Mouse (Mus musculus): ENCODE measurements around the gene Atp2a1. TPM values are rescaled to one million over a fixed set of nuclear protein-coding genes. Genes with fewer than 3 reads are reported as not detected.

Atp2a1 gene
- polyA plus RNA-seq, 1 experiment from 2014 or later = 0.45 TPM

DNA sequence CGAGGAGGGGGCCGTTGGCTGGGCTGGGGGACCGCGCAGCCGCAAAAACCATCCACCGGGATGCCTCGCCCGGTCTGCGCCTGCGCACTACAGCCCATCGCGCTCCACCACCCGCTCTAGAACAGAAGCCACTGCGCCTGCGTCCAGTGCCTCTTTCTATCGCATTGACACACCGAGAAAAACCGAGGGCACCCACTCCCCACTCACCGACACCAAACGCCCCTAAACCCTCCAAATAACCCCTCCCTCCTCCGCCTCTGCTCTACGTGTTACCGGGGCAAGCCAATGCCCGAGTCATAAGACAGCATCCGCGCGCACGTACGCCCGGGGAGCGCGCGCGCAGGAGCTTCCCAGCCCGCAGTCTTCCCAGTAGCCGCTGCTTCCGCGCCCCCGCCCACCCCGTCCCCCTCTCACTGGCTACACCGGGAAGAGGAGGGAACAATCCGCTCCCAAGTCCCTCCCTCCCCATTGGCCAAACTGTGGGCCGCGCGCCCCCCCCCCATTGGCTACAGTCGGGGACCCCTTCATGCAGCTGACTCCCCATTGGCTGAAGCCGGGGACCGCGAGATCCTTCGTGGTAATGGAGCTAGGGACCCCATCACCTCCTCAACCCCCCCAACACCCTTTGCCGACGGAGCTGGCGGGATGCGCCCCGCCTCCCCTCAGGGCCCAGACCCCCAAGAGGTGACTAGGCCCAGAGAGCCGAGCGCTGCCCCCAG lies 39.3 kb upstream of the Atp2a1 start:
- Histone ChIP-seq H3K27me3 (ENCODE audit: insufficient read depth, low read length) (no peaks in the 10 kb centered on the region), H3K27ac (peak overlapping the region; percentile 100), H3K36me3 (ENCODE audit: insufficient read depth, low read length) (peaks cover 37% of the 10 kb centered on the region), H3K4me3 (replicated peaks; ENCODE audit: low read depth, low read length) (peak overlapping the region; percentile 100), H3K4me2 (ENCODE audit: low read length) (peak overlapping the region; percentile 59), H3K9ac (ENCODE audit: low read depth, low read length) (peak overlapping the region; percentile 100), H3K4me1 (replicated peaks; ENCODE audit: insufficient read depth, low read length) (peaks cover 3% of the 10 kb centered on the region; the same call in 1 of the 2 replicates), H3K9me3 (replicated peaks; ENCODE audit: low read length) (no peaks in the 10 kb centered on the region)
- ATAC-seq (replicated peaks; ENCODE audit: low FRiP score, low read depth) = peak; percentile 90
- WGBS = under 1% methylated on average over 51 of the region's 57 CpGs
- DNase-seq (ENCODE audit: low spot score) = peak; percentile 97
- no peak for TF ChIP-seq CTCF (IDR thresholded peaks at IDR 0.05; ENCODE audit: low read depth)

DNA sequence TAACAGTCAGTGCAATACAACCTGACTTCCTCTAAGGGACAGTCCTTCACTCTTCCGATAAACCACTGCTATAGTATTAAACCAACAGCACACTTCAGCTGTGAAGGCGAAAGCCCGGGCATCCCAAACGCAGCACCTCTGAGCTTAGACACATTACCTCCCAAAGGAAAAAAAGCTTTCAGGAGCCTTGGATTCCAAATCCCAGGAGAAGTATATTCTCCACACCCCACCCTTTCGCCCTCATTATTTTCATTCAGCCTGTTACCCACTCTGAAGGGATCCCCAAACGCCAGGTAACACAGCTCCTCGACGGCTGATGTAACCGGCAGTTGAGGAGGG lies 38.7 kb upstream of the Atp2a1 start:
- Histone ChIP-seq H3K4me3 (replicated peaks; ENCODE audit: low read depth, low read length) (peak overlapping the region; percentile 100), H3K27ac (peak overlapping the region; percentile 100), H3K9me3 (replicated peaks; ENCODE audit: low read length) (no peaks in the 10 kb centered on the region), H3K4me1 (replicated peaks; ENCODE audit: insufficient read depth, low read length) (peaks cover 3% of the 10 kb centered on the region; the same call in 1 of the 2 replicates), H3K27me3 (ENCODE audit: insufficient read depth, low read length) (no peaks in the 10 kb centered on the region), H3K36me3 (ENCODE audit: insufficient read depth, low read length) (peaks cover 42% of the 10 kb centered on the region), H3K4me2 (ENCODE audit: low read length) (peak overlapping the region; percentile 59), H3K9ac (ENCODE audit: low read depth, low read length) (peak overlapping the region; percentile 65)
- ATAC-seq (replicated peaks; ENCODE audit: low FRiP score, low read depth) (no peak), DNase-seq (ENCODE audit: low spot score) (no peak)
- TF ChIP-seq CTCF (IDR thresholded peaks at IDR 0.05; ENCODE audit: low read depth) = no peak
- 2% methylated on average over 9 of the region's 9 CpGs for WGBS

DNA sequence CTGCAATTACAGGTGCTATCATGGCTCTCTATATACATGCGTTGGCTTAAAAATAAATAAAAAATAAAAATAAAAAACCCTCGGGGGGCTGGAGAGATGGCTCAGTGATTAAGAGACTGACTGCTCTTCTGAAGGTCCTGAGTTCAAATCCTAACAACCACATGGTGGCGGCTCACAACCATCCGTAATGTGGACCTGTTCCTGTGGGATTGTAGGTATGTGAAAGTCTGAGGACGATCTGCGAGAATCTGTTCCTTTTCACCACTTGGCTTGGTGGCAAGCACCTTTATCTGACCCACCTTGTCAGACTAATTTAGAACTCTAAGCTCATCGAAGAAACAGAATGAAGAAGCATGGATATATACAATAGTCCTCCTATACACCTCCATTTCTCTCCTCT lies 36.5 kb upstream of the Atp2a1 start:
- no peaks in the 10 kb centered on the region for H3K9me3 ChIP-seq (replicated peaks; ENCODE audit: low read length)
- no peak overlapping the region for H3K27ac ChIP-seq
- no peak overlapping the region for H3K4me3 ChIP-seq (replicated peaks; ENCODE audit: low read depth, low read length)
- ATAC-seq (replicated peaks; ENCODE audit: low FRiP score, low read depth) = no peak
- no peak for DNase-seq (ENCODE audit: low spot score)
- H3K27me3 ChIP-seq (ENCODE audit: insufficient read depth, low read length) = no peaks in the 10 kb centered on the region
- H3K4me2 ChIP-seq (ENCODE audit: low read length) = no peak overlapping the region
- TF ChIP-seq CTCF (IDR thresholded peaks at IDR 0.05; ENCODE audit: low read depth) = no peak
- 89% methylated on average over 7 of the region's 7 CpGs for WGBS
- peaks cover 62% of the 10 kb centered on the region for H3K36me3 ChIP-seq (ENCODE audit: insufficient read depth, low read length)
- peaks cover 3% of the 10 kb centered on the region; the same call in 1 of the 2 replicates for H3K4me1 ChIP-seq (replicated peaks; ENCODE audit: insufficient read depth, low read length)
- H3K9ac ChIP-seq (ENCODE audit: low read depth, low read length) = no peak overlapping the region

DNA sequence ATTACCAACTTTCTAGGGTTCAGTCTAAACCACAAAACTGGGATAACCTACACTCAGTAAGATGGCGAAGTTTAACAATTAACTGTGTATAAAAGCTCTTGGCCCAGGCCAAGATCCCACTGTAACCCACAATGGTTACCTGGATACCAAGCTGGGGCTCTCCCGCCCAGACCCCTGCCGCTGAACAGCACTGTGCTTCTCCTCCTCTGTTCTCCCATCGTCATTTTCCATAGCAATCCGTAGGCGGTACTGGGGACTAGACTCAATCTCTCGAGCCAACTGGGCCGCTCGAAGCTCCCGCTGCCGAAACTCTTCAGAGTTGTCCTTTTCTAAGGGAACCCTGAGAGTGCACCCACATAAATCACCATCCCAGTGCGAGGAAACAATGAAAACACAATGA lies 35.1 kb upstream of the Atp2a1 start:
- H3K4me1 ChIP-seq (replicated peaks; ENCODE audit: insufficient read depth, low read length) = peaks cover 3% of the 10 kb centered on the region; the same call in 1 of the 2 replicates
- H3K27me3 ChIP-seq (ENCODE audit: insufficient read depth, low read length) = no peaks in the 10 kb centered on the region
- no peaks in the 10 kb centered on the region for H3K9me3 ChIP-seq (replicated peaks; ENCODE audit: low read length)
- H3K4me3 ChIP-seq (replicated peaks; ENCODE audit: low read depth, low read length) = no peak overlapping the region
- ATAC-seq (replicated peaks; ENCODE audit: low FRiP score, low read depth) (no peak), DNase-seq (ENCODE audit: low spot score) (no peak)
- no peak for TF ChIP-seq CTCF (IDR thresholded peaks at IDR 0.05; ENCODE audit: low read depth)
- no peak overlapping the region for H3K9ac ChIP-seq (ENCODE audit: low read depth, low read length)
- peaks cover 77% of the 10 kb centered on the region for H3K36me3 ChIP-seq (ENCODE audit: insufficient read depth, low read length)
- 87% methylated on average over 12 of the region's 12 CpGs for WGBS
- H3K27ac ChIP-seq = no peak overlapping the region
- H3K4me2 ChIP-seq (ENCODE audit: low read length) = no peak overlapping the region

DNA sequence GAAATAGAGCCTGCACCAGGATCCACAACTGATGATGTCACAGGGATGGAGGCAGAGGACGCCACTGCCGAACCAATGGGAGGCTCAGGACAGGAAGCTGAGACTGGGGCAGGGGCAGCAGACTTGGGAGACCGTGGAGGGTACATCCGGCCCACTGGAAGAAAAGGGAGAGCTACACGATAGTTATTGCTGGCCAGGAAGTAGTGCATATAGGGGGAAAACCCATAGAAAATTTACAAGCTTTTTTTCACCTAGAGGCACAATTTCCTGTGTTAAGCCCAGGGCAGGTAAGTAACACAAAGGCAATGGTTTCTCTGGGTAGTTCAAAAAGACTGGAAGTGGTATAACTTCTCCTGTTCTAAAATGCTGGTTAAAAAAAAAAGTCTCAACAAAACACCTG lies 33.6 kb upstream of the Atp2a1 start:
- Histone ChIP-seq H3K4me3 (replicated peaks; ENCODE audit: low read depth, low read length) (no peak overlapping the region), H3K27ac (no peak overlapping the region), H3K4me2 (ENCODE audit: low read length) (no peak overlapping the region), H3K4me1 (replicated peaks; ENCODE audit: insufficient read depth, low read length) (peaks cover 3% of the 10 kb centered on the region; the same call in 1 of the 2 replicates), H3K9me3 (replicated peaks; ENCODE audit: low read length) (no peaks in the 10 kb centered on the region), H3K27me3 (ENCODE audit: insufficient read depth, low read length) (no peaks in the 10 kb centered on the region), H3K36me3 (ENCODE audit: insufficient read depth, low read length) (peaks cover 90% of the 10 kb centered on the region), H3K9ac (ENCODE audit: low read depth, low read length) (no peak overlapping the region)
- DNase-seq (ENCODE audit: low spot score) = no peak
- ATAC-seq (replicated peaks; ENCODE audit: low FRiP score, low read depth) = no peak
- 84% methylated on average over 5 of the region's 5 CpGs for WGBS
- no peak for TF ChIP-seq CTCF (IDR thresholded peaks at IDR 0.05; ENCODE audit: low read depth)

DNA sequence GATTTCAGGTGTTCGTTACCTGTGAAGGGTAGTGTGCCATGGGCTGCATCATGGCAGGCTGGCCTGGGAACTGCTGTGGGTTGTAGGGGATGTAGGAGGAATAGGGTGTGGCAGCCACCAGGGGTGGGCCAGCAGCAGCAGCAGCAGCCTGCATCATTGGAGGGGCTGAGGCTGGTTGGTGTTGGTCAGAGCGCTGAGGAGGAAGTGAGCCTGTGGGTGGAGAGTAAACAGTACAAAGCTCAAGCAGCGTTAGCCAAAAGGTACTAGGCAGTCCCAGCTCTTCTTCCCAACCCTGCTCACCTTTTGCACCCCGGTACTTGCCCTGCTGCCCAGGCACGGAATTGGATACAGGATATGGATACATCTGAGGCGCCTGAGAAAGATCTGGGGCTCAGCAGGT lies 31.2 kb upstream of the Atp2a1 start:
- DNase-seq (ENCODE audit: low spot score) (no peak), ATAC-seq (replicated peaks; ENCODE audit: low FRiP score, low read depth) (no peak)
- Histone ChIP-seq H3K36me3 (ENCODE audit: insufficient read depth, low read length) (peaks cover 83% of the 10 kb centered on the region), H3K9ac (ENCODE audit: low read depth, low read length) (no peak overlapping the region), H3K4me2 (ENCODE audit: low read length) (no peak overlapping the region), H3K9me3 (replicated peaks; ENCODE audit: low read length) (no peaks in the 10 kb centered on the region), H3K27me3 (ENCODE audit: insufficient read depth, low read length) (no peaks in the 10 kb centered on the region), H3K27ac (no peak overlapping the region), H3K4me3 (replicated peaks; ENCODE audit: low read depth, low read length) (no peak overlapping the region), H3K4me1 (replicated peaks; ENCODE audit: insufficient read depth, low read length) (no peaks in the 10 kb centered on the region)
- WGBS = 87% methylated on average over 6 of the region's 6 CpGs
- no peak for TF ChIP-seq CTCF (IDR thresholded peaks at IDR 0.05; ENCODE audit: low read depth)

Data from kidney, postnatal 0 days (tissue).